Mouse (Mus musculus): ENCODE results near the gene B3gnt6.

Gene B3gnt6

DNA sequence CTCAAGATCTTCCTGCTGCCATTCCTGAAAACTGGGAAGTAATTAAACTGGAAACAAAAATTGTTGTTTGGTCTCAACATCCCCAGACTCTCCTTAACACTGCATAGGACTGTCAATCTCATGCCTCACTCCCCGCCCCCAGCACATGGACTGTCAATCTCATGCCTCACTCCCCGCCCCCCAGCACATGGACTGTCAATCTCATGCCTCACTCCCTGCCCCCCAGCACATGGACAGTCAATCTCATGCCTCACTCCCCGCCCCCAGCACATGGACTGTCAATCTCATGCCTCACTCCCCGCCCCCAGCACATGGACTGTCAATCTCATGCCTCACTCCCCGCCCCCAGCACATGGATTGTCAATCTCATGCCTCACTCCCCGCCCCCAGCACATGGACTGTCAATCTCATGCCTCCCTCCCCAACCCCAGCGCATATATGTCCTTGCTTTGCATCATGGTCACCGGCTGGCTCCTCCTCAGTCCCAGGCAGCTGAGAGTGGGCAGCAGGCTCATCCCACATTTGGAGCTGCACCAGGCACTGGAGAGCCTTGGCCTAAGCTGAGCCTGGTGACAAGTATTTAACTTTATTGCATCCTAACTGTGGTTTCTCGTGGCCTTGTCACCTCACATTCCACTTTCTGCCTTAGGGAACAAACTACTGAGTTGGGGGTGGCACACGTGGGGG lies 50.4 kb downstream of the B3gnt6 start:
- DNase-seq = no peak

DNA sequence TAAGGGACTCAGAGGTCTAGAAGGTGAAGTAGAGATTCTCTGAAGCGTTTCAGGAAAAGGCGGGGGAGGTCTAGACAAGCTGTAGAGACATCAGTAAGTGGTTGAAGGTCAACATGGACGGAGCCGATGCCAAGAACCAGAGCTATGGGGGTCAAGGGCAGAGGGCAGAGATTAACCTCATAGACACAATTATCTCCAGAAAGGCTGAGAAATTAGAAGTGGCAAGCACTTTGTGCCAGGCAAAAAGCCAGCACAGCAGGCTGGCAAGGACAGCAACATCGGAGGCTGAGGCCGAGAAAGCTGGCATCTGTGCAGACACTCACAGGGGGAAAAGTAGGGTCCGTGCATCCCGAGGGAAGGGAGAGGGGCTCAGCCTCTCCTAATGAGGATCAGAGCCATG lies 51.5 kb downstream of the B3gnt6 start:
- DNase-seq = peak; percentile 71 to 75

DNA sequence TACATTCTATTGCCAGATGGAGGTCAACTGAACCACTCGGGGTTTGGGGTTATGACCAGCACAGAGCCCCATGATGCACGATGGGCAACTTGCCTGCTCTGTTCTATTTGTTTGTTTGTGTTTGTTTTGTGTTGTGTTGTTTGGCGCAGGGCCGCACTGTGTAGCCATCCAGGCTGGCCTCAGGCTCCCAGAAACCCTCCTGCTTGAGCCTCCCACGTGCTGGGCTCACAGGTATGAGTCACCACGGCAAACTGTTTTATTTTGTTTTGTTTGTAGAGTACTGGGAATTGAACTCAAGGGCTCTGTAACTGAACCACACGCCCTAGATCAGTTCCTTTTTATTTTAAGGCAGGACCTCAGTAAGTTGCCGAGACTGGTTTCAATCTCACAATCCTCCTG lies 52.8 kb downstream of the B3gnt6 start:
- DNase-seq = no peak

- DNase-seq = no peak
These were observed 53.3 kb downstream of the B3gnt6 start for GRCm38 (mm10) chr7:98145842-98146446.

DNA sequence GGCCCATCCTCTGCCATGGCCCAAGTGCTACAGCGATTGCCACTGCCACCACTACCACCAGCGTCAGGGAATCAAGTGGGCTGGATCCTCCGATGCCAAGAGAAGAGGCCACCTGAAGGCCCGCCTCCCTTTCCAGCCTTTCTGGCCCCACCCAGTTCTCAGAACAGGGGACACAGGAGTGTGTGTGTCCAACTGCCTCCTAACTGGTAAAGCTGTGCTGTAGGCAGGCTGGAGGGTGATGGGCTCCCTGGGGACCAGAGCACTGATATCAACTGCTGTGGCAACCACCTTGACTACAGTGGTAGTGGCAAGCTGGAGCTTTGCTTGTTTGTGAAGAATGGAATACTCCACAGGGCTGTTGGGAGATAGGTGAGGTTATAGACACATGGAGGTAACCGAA lies 53.9 kb downstream of the B3gnt6 start, which contains the start of gene Omp:
Gene Omp, minus strand, starts transcription at position 101 of the 400 bp plus-strand sequence.
- DNase-seq = no peak

DNA sequence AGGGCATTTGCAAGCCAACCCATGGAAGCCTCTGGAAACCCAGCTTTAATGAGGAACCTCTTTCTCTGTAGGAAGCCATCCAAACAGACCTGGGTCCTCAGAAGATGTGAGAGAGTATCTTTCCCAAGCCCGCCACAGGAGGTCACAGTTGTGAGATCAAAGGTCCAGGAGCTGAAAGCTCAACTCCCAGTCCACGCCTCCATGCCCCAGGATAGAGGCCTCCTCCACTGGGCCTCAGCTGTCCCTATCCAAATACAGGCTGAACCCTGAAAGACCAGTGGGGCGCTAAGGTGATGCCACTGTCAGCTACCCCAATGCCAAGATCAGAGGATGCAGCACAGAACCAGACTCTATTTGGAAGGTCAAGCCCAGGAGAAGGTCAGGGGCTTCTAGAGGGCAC lies 56.6 kb downstream of the B3gnt6 start:
- DNase-seq = no peak

All from kidney, postnatal 36 days (tissue).